Mouse (Mus musculus): ENCODE data around the gene Syt7.

- TF ChIP-seq POLR2A (IDR thresholded peaks at IDR 0.05; ENCODE audit: insufficient read depth, low read length): no peak
- TF ChIP-seq CTCF (IDR thresholded peaks at IDR 0.05; ENCODE audit: low read depth, low read length): no peak
- no peak for TF ChIP-seq EP300 (IDR thresholded peaks at IDR 0.05; ENCODE audit: insufficient read depth, low read depth, low read length)
Measured at GRCm38 (mm10) chr19:10413701-10414242, 24.9 kb downstream of the Syt7 start.
